Mouse (Mus musculus) CD4-positive, CD25-positive, alpha-beta regulatory T cell (primary cell): ENCODE results near the gene Tex19.2. TPM values are rescaled to one million over a fixed set of nuclear protein-coding genes. Genes with fewer than 3 reads are reported as not detected.

Source experiments
- polyA plus RNA-seq: library from polyadenylated mRNA; unstranded; fragments of 100-300 nt; shearing (Covaris generic); gene quantifications from one replicate; pipeline ENCODE4 v1.2.1, GENCODE M21; 2017

The Tex19.2 gene
- not detected for polyA plus RNA-seq

DNA sequence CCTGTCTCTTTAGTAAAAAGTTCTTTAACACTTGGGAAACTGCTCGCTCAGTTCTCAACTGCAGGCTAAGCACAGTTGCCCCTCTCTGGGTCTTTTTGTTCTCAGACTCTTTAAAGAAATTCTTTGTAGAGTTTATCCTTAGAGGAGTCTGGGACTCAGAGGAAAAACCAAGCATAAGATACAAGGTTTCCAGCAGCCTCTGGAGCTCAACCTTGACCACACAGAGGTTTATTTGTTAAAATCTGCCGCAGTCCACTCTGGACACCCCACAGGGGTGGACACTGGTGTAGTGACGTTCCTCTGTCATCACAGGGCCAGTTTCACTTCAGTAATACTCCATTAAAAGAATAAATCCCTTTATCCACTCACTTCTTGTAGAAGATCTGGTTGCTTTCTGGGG, at the start of gene Tex19.2:
Gene Tex19.2, minus strand, starts transcription at position 101 of the 400 bp plus-strand sequence.

DNA sequence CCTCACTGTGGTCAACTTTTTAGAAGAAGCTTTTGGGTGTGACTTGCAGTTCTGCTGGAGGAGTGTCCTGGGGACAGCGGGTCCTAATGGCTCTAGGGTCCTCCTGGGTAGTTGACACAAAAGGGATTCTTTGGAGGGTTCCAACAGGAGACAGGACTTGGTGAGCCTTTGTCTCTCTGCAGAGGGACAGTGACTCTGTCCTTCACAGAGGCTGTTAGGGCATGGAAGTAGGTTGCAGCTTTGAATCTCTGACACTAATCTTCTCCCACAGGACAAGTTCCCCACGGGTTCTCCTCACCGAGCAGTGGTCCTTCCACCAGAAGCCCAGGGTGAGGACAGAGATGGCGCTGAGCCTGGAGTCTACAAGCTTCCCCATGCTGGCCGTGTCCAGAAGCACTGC, 41.5 kb upstream of the Tex19.2 start, which contains the start of gene Uts2r:
Gene Uts2r, plus strand, starts transcription at position 301 of the 400 bp plus-strand sequence.

DNA sequence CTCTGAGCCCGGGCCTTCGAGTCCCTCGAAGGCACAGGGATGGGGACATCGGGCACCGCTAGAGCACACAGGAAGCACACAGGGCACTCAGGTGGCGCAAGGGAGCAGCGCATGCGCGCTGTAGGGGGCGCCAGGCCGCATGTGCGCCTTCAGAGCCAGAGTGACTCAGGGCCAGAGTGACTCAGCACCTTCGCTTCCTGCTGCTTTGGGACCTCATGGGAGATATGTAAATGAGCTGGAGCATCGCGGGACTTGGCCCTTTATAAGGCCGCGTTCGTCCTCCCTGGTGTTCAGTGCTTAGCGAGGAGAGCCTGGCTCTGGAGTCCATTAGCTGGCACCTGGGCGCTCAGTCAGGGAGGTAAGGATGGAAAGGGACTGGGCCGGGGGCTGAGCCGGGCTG, 27.4 kb upstream of the Tex19.2 start, which contains the start of gene Tex19.1:
Gene Tex19.1, plus strand, starts transcription at position 279 of the 400 bp plus-strand sequence.

DNA sequence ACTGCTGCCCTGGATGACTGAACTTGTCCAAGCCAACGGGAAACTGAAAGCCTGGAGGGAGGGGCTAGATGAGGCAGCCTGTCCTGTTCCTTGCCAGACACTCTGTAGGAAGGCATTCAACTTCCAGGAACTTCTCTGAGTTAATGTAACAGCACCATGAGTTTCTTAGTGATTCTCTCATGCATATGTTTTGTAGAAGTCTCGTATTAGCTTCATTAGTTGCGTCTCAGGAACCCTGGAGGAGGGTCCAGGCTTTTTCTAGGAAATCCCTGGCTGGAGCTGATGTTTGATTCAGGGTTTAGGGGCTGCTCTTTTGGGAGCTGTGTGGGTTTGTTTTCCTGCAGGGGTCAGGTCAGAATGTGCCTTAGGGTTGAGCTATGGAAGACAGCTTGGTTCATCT, 37.4 kb downstream of the Tex19.2 start, which contains the start of gene Sectm1a:
Gene Sectm1a, minus strand, starts transcription at position 101 of the 400 bp plus-strand sequence.

Other genes with a start within 250 kb of the Tex19.2 start
- gene Ccdc57, start 185.8 kb downstream of the Tex19.2 start, polyA plus RNA-seq = 0.85 TPM
- 11.1 TPM for gene Slc16a3, start 170.2 kb downstream of the Tex19.2 start, polyA plus RNA-seq
- gene Csnk1d, start 127.3 kb downstream of the Tex19.2 start, polyA plus RNA-seq = 161 TPM
- gene Cd7, start 79.3 kb downstream of the Tex19.2 start, polyA plus RNA-seq = 76.1 TPM
- gene Sectm1b, start 55.1 kb downstream of the Tex19.2 start, polyA plus RNA-seq = not detected
- gene Sectm1a, start 37.5 kb downstream of the Tex19.2 start, polyA plus RNA-seq = not detected
- gene Tex19.1, start 27.5 kb upstream of the Tex19.2 start, polyA plus RNA-seq = not detected
- not detected for gene Uts2r, start 41.6 kb upstream of the Tex19.2 start, polyA plus RNA-seq
- gene Hexdc, start 85.8 kb upstream of the Tex19.2 start, polyA plus RNA-seq = 2.5 TPM
- gene Ogfod3, start 86.0 kb upstream of the Tex19.2 start, polyA plus RNA-seq = 7.3 TPM
- gene Cybc1, start 110.6 kb upstream of the Tex19.2 start, polyA plus RNA-seq = 115 TPM
- 34.2 TPM for gene Narf, start 118.6 kb upstream of the Tex19.2 start, polyA plus RNA-seq
- gene Foxk2, start 141.3 kb upstream of the Tex19.2 start, polyA plus RNA-seq = 18.2 TPM
- 40.8 TPM for gene Wdr45b, start 235.8 kb upstream of the Tex19.2 start, polyA plus RNA-seq